Mouse (Mus musculus): ENCODE data around the gene Dgkq. TPM values are rescaled to one million over a fixed set of nuclear protein-coding genes. Genes with fewer than 3 reads are reported as not detected.

Gene Dgkq
- total and polyA plus RNA-seq, 3 experiments = 11.3 TPM; not detected in 1

DNA sequence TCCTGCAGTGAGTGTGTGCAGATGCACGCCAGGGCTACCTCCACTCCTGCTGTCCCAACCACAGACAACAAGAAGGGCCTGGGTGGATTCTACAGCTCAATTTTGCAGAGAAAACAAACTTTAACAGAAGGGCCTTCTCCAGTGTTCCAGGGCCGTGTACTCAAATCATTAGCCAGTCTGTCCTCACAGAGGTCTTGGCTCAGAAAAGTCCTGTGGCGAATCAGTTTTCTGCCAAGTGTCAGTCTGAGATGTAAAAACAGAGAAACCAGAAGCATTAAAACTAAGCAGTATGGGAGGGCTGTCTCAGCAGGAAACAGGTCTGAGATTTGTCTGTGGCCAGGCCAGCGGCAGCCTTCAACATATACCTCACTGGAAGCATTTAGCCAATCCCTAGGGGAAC, 48.6 kb upstream of the Dgkq start:
- H3K4me3 ChIP-seq (ENCODE audit: control insufficient read depth in 1 of 2, insufficient read depth in 1 of 2, low read depth in 2 of 2, low read length in 2 of 2) = no peak overlapping the region
- DNase-seq (ENCODE audit: low read depth, low spot score) = no peak
- TF ChIP-seq TBP (IDR thresholded peaks at IDR 0.05; ENCODE audit: low read depth, low read length) (no peak), RAD21 (IDR thresholded peaks at IDR 0.05; ENCODE audit: low read depth, low read length) (no peak)
- H3K27me3 ChIP-seq (ENCODE audit: control insufficient read depth in 1 of 2, insufficient read depth in 2 of 2, low read length in 2 of 2) = no peaks in the 10 kb centered on the region
- H3K36me3 ChIP-seq (ENCODE audit: control insufficient read depth in 1 of 2, insufficient read depth in 2 of 2, low read length in 2 of 2) = no peaks in the 10 kb centered on the region
- no peaks in the 10 kb centered on the region for H3K4me1 ChIP-seq (ENCODE audit: control insufficient read depth in 1 of 2, insufficient read depth in 2 of 2, low read length in 2 of 2)
- H3K9me3 ChIP-seq (replicated peaks; ENCODE audit: insufficient read depth, low read length) = no peaks in the 10 kb centered on the region
- H3K79me2 ChIP-seq (ENCODE audit: control insufficient read depth, insufficient read depth, low read length, poor library complexity) = no peaks in the 10 kb centered on the region
- no peak overlapping the region for H3K27ac ChIP-seq (ENCODE audit: control insufficient read depth, low read depth, low read length)
- H3K9ac ChIP-seq (ENCODE audit: control insufficient read depth, low read depth, low read length, poor library complexity, severe bottlenecking) = no peak overlapping the region

DNA sequence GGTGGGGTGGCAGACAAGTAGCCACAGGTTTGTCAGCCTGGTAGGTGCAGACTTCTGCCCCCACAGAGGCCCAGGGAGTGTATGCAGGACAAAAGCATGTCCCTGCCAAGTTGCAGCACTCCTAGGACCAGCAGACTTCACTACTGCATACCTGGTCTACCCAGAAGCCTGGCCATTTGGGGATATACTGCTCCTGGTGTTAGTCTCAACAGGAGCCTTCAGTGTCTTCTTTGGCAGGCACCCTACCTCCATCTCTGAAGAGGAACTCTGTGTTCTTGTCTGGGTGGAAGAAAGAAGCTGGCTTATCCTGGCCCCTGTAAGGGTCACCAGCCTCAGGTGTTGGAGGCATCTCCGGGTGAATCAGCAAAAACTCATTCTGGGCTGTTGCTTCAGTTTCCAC, 46.5 kb upstream of the Dgkq start:
- Histone ChIP-seq H3K27me3 (ENCODE audit: control insufficient read depth in 1 of 2, insufficient read depth in 2 of 2, low read length in 2 of 2) (no peaks in the 10 kb centered on the region), H3K27ac (ENCODE audit: control insufficient read depth, low read depth, low read length) (no peak overlapping the region), H3K9ac (ENCODE audit: control insufficient read depth, low read depth, low read length, poor library complexity, severe bottlenecking) (no peak overlapping the region), H3K36me3 (ENCODE audit: control insufficient read depth in 1 of 2, insufficient read depth in 2 of 2, low read length in 2 of 2) (no peaks in the 10 kb centered on the region), H3K4me1 (ENCODE audit: control insufficient read depth in 1 of 2, insufficient read depth in 2 of 2, low read length in 2 of 2) (no peaks in the 10 kb centered on the region), H3K9me3 (replicated peaks; ENCODE audit: insufficient read depth, low read length) (no peaks in the 10 kb centered on the region), H3K79me2 (ENCODE audit: control insufficient read depth, insufficient read depth, low read length, poor library complexity) (no peaks in the 10 kb centered on the region), H3K4me3 (ENCODE audit: control insufficient read depth in 1 of 2, insufficient read depth in 1 of 2, low read depth in 2 of 2, low read length in 2 of 2) (no peak overlapping the region)
- no peak for TF ChIP-seq GATA1 (IDR thresholded peaks at IDR 0.05; ENCODE audit: low read depth, low read length)
- no peak for TF ChIP-seq RCOR1 (IDR thresholded peaks at IDR 0.05; ENCODE audit: low read depth, low read length)
- TF ChIP-seq MEF2A (IDR thresholded peaks at IDR 0.05; ENCODE audit: extremely low read depth, insufficient replicate concordance, low read depth, low read length, poor library complexity, severe bottlenecking) = no peak
- TF ChIP-seq ETS1 (IDR thresholded peaks at IDR 0.05; ENCODE audit: low read depth, low read length) = no peak
- no peak for TF ChIP-seq TBP (IDR thresholded peaks at IDR 0.05; ENCODE audit: low read depth, low read length)
- TF ChIP-seq TCF12 (IDR thresholded peaks at IDR 0.05; ENCODE audit: low read depth, low read length) = no peak
- no peak for TF ChIP-seq TAL1 (IDR thresholded peaks at IDR 0.05; ENCODE audit: low read length)
- no peak for TF ChIP-seq MYC (IDR thresholded peaks at IDR 0.05; ENCODE audit: low read depth, low read length)
- no peak for DNase-seq (ENCODE audit: low read depth, low spot score)

DNA sequence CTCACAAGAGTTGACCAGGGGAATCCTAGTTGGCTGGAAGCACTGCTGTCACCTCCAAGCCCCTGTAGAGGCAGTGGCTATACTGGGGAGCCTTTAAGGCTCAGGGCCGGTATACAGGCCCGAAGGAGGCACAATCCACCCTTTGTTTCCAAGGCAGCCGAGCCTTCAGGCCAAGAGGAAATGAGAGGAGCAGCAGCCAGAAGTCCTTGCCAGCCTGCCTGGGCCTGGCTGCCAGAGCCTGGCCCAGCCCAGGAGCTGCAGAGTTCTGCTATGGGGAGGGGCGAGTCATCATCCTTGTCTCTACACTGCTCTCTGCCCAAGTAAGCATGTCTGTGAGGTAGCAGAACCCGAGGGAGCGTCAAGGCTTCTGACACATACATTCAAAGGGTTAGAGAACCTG, 44.7 kb upstream of the Dgkq start:
- H3K79me2 ChIP-seq (ENCODE audit: control insufficient read depth, insufficient read depth, low read length, poor library complexity) = no peaks in the 10 kb centered on the region
- H3K4me1 ChIP-seq (ENCODE audit: control insufficient read depth in 1 of 2, insufficient read depth in 2 of 2, low read length in 2 of 2) = no peaks in the 10 kb centered on the region
- H3K27ac ChIP-seq (ENCODE audit: control insufficient read depth, low read depth, low read length) = no peak overlapping the region
- H3K9me3 ChIP-seq (replicated peaks; ENCODE audit: insufficient read depth, low read length) = no peaks in the 10 kb centered on the region
- H3K27me3 ChIP-seq (ENCODE audit: control insufficient read depth in 1 of 2, insufficient read depth in 2 of 2, low read length in 2 of 2) = no peaks in the 10 kb centered on the region
- no peak for DNase-seq (ENCODE audit: low read depth, low spot score)
- no peaks in the 10 kb centered on the region for H3K36me3 ChIP-seq (ENCODE audit: control insufficient read depth in 1 of 2, insufficient read depth in 2 of 2, low read length in 2 of 2)
- H3K4me3 ChIP-seq (ENCODE audit: control insufficient read depth in 1 of 2, insufficient read depth in 1 of 2, low read depth in 2 of 2, low read length in 2 of 2) = no peak overlapping the region
- H3K9ac ChIP-seq (ENCODE audit: control insufficient read depth, low read depth, low read length, poor library complexity, severe bottlenecking) = no peak overlapping the region
- TF ChIP-seq ELF1 (IDR thresholded peaks at IDR 0.05; ENCODE audit: low read depth, low read length) (no peak), KAT2A (conservative IDR thresholded peaks at IDR 0.05; ENCODE audit: low read depth, low read length) (no peak), EP300 (IDR thresholded peaks at IDR 0.05; ENCODE audit: low read depth in 1 of 2, low read length in 2 of 2) (no peak), RCOR1 (IDR thresholded peaks at IDR 0.05; ENCODE audit: low read depth, low read length) (no peak), USF2 (IDR thresholded peaks at IDR 0.05; ENCODE audit: borderline replicate concordance in 1 of 2, insufficient read depth in 1 of 2, low read depth in 1 of 2, low read length in 2 of 2) (no peak), BHLHE40 (IDR thresholded peaks at IDR 0.05; ENCODE audit: borderline replicate concordance, low read depth, low read length) (no peak), E2F4 (IDR thresholded peaks at IDR 0.05; ENCODE audit: borderline replicate concordance, low read depth, low read length) (no peak), POLR2AphosphoS5 (IDR thresholded peaks at IDR 0.05; ENCODE audit: borderline replicate concordance, low read depth, low read length) (no peak), MXI1 (IDR thresholded peaks at IDR 0.05; ENCODE audit: low read depth, low read length) (no peak), UBTF (IDR thresholded peaks at IDR 0.05; ENCODE audit: borderline replicate concordance, insufficient read depth, low read depth, low read length) (no peak), ZKSCAN1 (IDR thresholded peaks at IDR 0.05; ENCODE audit: low read depth, low read length) (no peak)

All from MEL (cell line).